In genomic region chr8:26590591-26591212, GRCm38 (mm10) we compare ENCODE assay signal across 23 mouse cellular contexts.
A peak's percentile ranks its signal among the peaks of the same experiment; 100 is the strongest.
DNase-seq lines count a peak whose midpoint lies in the region; ATAC-seq and TF ChIP-seq lines count a peak whose summit lies in the region.
"Had no signal": no experiment of that assay in that cellular context is flagged by ENCODE, and none has a peak within 500 bp of the region (broad histone marks: within the 10 kb centered on the region; RNA-seq: fewer than 3 reads in every experiment).

No protein-coding gene starts in this region.

- H3K9me3 ChIP-seq in hindbrain, postnatal 0 days (ENCODE audit: low read length): no peaks in the 10 kb centered on the region
- H3K9me3 ChIP-seq in hindbrain, embryonic 12.5 days (replicated peaks): no peaks in the 10 kb centered on the region
- no peaks in the 10 kb centered on the region for H3K9me3 ChIP-seq in intestine, postnatal 0 days (ENCODE audit: control insufficient read depth)
- H3K9me3 ChIP-seq: embryonic facial prominence, embryonic 13.5 days; forebrain, embryonic 12.5 days; midbrain, embryonic 13.5 days had no signal

- no peaks in the 10 kb centered on the region for H3K36me3 ChIP-seq in hindbrain, postnatal 0 days (ENCODE audit: insufficient read depth, low read length)
- no peaks in the 10 kb centered on the region for H3K36me3 ChIP-seq in hindbrain, embryonic 12.5 days
- H3K36me3 ChIP-seq in intestine, postnatal 0 days (ENCODE audit: control insufficient read depth, insufficient read depth): no peaks in the 10 kb centered on the region
- H3K36me3 ChIP-seq: embryonic facial prominence, embryonic 13.5 days; forebrain, embryonic 12.5 days; midbrain, embryonic 13.5 days had no signal

- TF ChIP-seq CTCF in hindbrain, postnatal 0 days (IDR thresholded peaks at IDR 0.05; ENCODE audit: low read depth): no peak
- no peak for TF ChIP-seq CTCF in intestine, postnatal 0 days (IDR thresholded peaks at IDR 0.05; ENCODE audit: low read depth)

- H3K27me3 ChIP-seq in hindbrain, postnatal 0 days (ENCODE audit: insufficient read depth, low read length): no peaks in the 10 kb centered on the region
- H3K27me3 ChIP-seq in hindbrain, embryonic 12.5 days: no peaks in the 10 kb centered on the region
- H3K27me3 ChIP-seq in intestine, postnatal 0 days (replicated peaks; ENCODE audit: control insufficient read depth, insufficient read depth, low read length): no peaks in the 10 kb centered on the region
- H3K27me3 ChIP-seq: embryonic facial prominence, embryonic 13.5 days; forebrain, embryonic 12.5 days; midbrain, embryonic 13.5 days had no signal

- WGBS in hindbrain, postnatal 0 days: 76% methylated on average over 2 of the region's 2 CpGs
- WGBS in hindbrain, embryonic 12.5 days: 98% methylated on average over 2 of the region's 2 CpGs
- 38% methylated on average over 2 of the region's 2 CpGs for WGBS in intestine, postnatal 0 days

- no peaks in the 10 kb centered on the region for H3K4me1 ChIP-seq in hindbrain, postnatal 0 days (ENCODE audit: insufficient read depth, low read length)
- H3K4me1 ChIP-seq in hindbrain, embryonic 12.5 days: peaks cover 9% of the 10 kb centered on the region
- H3K4me1 ChIP-seq in intestine, postnatal 0 days (replicated peaks; ENCODE audit: control insufficient read depth, insufficient read depth, low read length): peaks cover 12% of the 10 kb centered on the region; the same call in 1 of the 2 replicates

- no peak overlapping the region for H3K9ac ChIP-seq in hindbrain, postnatal 0 days (replicated peaks; ENCODE audit: low read length)
- H3K9ac ChIP-seq in hindbrain, embryonic 12.5 days: no peak overlapping the region
- no peak overlapping the region for H3K9ac ChIP-seq in intestine, postnatal 0 days (ENCODE audit: low read depth, low read length)
- H3K9ac ChIP-seq: embryonic facial prominence, embryonic 13.5 days; forebrain, embryonic 12.5 days; liver, embryonic 14.5 days; lung, embryonic 14.5 days; midbrain, embryonic 13.5 days had no signal

- no peak overlapping the region for H3K27ac ChIP-seq in hindbrain, postnatal 0 days
- no peak overlapping the region for H3K27ac ChIP-seq in hindbrain, embryonic 12.5 days
- H3K27ac ChIP-seq in intestine, postnatal 0 days (ENCODE audit: low read depth, low read length): peak overlapping the region; percentile 62; the same call in 1 of the 2 replicates
- H3K27ac ChIP-seq: embryonic facial prominence, embryonic 13.5 days; forebrain, embryonic 12.5 days; liver, embryonic 14.5 days; midbrain, embryonic 13.5 days had no signal

- no peak overlapping the region for H3K4me3 ChIP-seq in hindbrain, postnatal 0 days (ENCODE audit: low read length)
- no peak overlapping the region for H3K4me3 ChIP-seq in hindbrain, embryonic 12.5 days
- no peak overlapping the region for H3K4me3 ChIP-seq in intestine, postnatal 0 days (ENCODE audit: low read depth, low read length)
- H3K4me3 ChIP-seq: embryonic facial prominence, embryonic 13.5 days; erythroblast, embryonic 14.5 days; forebrain, embryonic 12.5 days; midbrain, embryonic 13.5 days; myocyte had no signal

- no peak for DNase-seq in cerebellum, adult 9-11 months
- DNase-seq in hindbrain, postnatal 0 days (ENCODE audit: low spot score): peak; percentile 16
- DNase-seq in adipocyte (ENCODE audit: low spot score): peak; percentile 9
- no peak for DNase-seq in spleen, adult 12 weeks (ENCODE audit: low spot score)
- DNase-seq in kidney, postnatal 36 days: no peak
- DNase-seq: adrenal gland, postnatal 25 days; embryo, embryonic 11 days; kidney, adult 18-20 months; kidney, postnatal 10 days; lung, embryonic 14.5 days; right cerebral cortex, postnatal 25 days; thymus, postnatal 14 days had no signal

- peak; percentile 11; the same call in 1 of the 2 replicates for ATAC-seq in cerebellum, adult (ENCODE audit: insufficient number of reproducible peaks, low FRiP score, low TSS enrichment)
- 0 out of 2 replicates have a peak, but pooled peaks have one; percentile 55 for ATAC-seq in hindbrain, postnatal 0 days
- no peak for ATAC-seq in hindbrain, embryonic 12.5 days (ENCODE audit: low FRiP score)
- peak; percentile 85 for ATAC-seq in intestine, postnatal 0 days
- ATAC-seq: hindbrain, embryonic 16.5 days; midbrain, embryonic 13.5 days had no signal

- H3K4me2 ChIP-seq in hindbrain, postnatal 0 days (ENCODE audit: low read depth, low read length): no peak overlapping the region
- H3K4me2 ChIP-seq in hindbrain, embryonic 12.5 days (replicated peaks): no peak overlapping the region
- H3K4me2 ChIP-seq in intestine, postnatal 0 days (replicated peaks; ENCODE audit: low read depth): no peak overlapping the region
- H3K4me2 ChIP-seq: embryonic facial prominence, embryonic 13.5 days; forebrain, embryonic 12.5 days; heart, embryonic 11.5 days; lung, embryonic 14.5 days; midbrain, embryonic 13.5 days had no signal

Comparison
In these comparisons a context has a peak if more than half of its experiments do, and no peak if none do; other contexts are left out.
1. DNase-seq: peak in hindbrain, postnatal 0 days (single experiment) and adipocyte (single experiment); none in cerebellum, adult 9-11 months (single experiment), spleen, adult 12 weeks (single experiment) and kidney, postnatal 36 days (0 of 2).